Mouse (Mus musculus) heart, embryonic 12.5 days (tissue): ENCODE measurements around the gene Msi2. TPM values are rescaled to one million over a fixed set of nuclear protein-coding genes. Genes with fewer than 3 reads are reported as not detected.

Experiments used
- ATAC-seq: fragments of 200-750 bp; cut with Nextera tagmentation; 2 replicates; pipeline ENCODE4 v1.8.0; 2017; ENCODE audit warnings: moderate TSS enrichment, moderate library complexity; ENCODE audit not compliant: insufficient number of reproducible peaks, low FRiP score
- H3K27ac ChIP-seq: fragments of 300-500 bp; sonication (generic); 2 replicates; pipeline ENCODE4 v1.5.1; 2016; ENCODE audit warnings: mild to moderate bottlenecking, moderate library complexity; ENCODE audit not compliant: poor library complexity, severe bottlenecking
- H3K27me3 ChIP-seq: fragments of 300-500 bp; sonication (generic); replicated peaks from 2 replicates; pipeline ENCODE4 v1.6.1; 2016; ENCODE audit warnings: mild to moderate bottlenecking, moderate library complexity
- H3K36me3 ChIP-seq: fragments of 300-500 bp; sonication (generic); 2 replicates; pipeline ENCODE4 v1.6.1; 2016; ENCODE audit warnings: mild to moderate bottlenecking, moderate library complexity
- H3K4me1 ChIP-seq: fragments of 300-500 bp; sonication (generic); replicated peaks from 2 replicates; pipeline ENCODE4 v1.6.1; 2016; ENCODE audit warnings: mild to moderate bottlenecking
- H3K4me2 ChIP-seq: fragments of 300-500 bp; sonication (generic); 2 replicates; pipeline ENCODE4 v1.6.1; 2016; ENCODE audit warnings: mild to moderate bottlenecking, moderate library complexity
- H3K4me3 ChIP-seq: fragments of 300-500 bp; sonication (generic); 2 replicates; pipeline ENCODE4 v1.5.1; 2016; ENCODE audit warnings: mild to moderate bottlenecking
- H3K9ac ChIP-seq: fragments of 300-500 bp; sonication (generic); 2 replicates; pipeline ENCODE4 v1.6.1; 2016; ENCODE audit warnings: mild to moderate bottlenecking, moderate library complexity
- H3K9me3 ChIP-seq: fragments of 300-500 bp; sonication (generic); replicated peaks from 2 replicates; pipeline ENCODE4 v1.6.1; 2016; ENCODE audit warnings: mild to moderate bottlenecking, moderate library complexity
- WGBS: fragments of 180-500 bp; shearing (Covaris S2); methylation state at CpG from one replicate; pipeline ENCODE4 v1.1.7; 2016; 5-methylcytosine and 5-hydroxymethylcytosine counted together
- polyA plus RNA-seq: library from polyadenylated mRNA; unstranded; fragments of >200 nt; fragmentation: Nextera tagmentation; extraction: Ambion mirVana; gene quantifications from 2 replicates; pipeline ENCODE4 v1.2.1, GENCODE M21; 2016

The Msi2 gene
- polyA plus RNA-seq, 1 experiment from 2014 or later: 20.5 TPM

DNA sequence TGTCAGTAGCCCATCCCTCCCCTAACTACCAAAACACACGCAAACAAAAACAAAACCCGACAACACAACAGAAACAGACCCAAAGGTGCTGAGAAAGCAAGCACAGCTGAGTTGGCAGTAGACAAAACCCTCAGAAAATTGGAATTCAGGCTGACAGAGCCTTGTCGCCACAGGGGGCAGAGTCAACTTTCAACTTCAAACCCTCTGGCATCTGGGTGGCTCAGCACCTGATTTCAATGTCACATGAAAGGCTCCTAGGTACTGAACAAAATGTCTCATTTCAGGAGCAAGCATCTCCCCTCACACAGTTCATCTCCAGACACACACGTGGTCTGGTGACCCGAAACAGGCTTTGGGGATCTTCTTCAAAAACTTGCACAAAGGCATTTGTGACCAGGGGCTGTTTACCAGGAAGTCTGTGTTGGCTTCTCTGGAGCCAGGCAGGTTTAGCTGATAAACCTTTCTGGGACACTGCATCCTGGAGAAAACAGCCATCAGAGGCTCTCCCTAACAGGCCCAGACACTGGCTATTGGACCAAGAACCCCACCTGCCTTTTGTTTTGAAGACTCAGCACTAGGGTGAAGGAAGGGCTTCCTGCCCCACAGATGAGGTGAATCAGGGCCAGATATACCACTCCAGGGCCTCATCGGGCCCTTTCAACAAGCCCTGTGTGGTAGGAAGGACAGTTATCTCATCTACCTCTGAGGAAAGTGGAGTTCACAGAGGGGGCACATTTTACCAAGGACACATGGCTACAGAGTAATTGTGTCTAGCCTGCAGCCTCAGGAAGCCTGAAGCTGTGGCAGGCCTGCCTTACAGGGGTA is 168.0 kb downstream of the Msi2 start:
- H3K9ac ChIP-seq: peak overlapping the region; percentile 48; the same call in 1 of the 2 replicates
- H3K27ac ChIP-seq: peak overlapping the region; percentile 75
- WGBS: 45% methylated on average over 6 of the region's 6 CpGs
- peaks cover 89% of the 10 kb centered on the region for H3K4me1 ChIP-seq
- H3K27me3 ChIP-seq: no peaks in the 10 kb centered on the region
- ATAC-seq: no peak
- no peak overlapping the region for H3K4me3 ChIP-seq
- peak overlapping the region; percentile 2; the same call in 1 of the 2 replicates for H3K4me2 ChIP-seq
- H3K36me3 ChIP-seq: no peaks in the 10 kb centered on the region
- no peaks in the 10 kb centered on the region for H3K9me3 ChIP-seq

DNA sequence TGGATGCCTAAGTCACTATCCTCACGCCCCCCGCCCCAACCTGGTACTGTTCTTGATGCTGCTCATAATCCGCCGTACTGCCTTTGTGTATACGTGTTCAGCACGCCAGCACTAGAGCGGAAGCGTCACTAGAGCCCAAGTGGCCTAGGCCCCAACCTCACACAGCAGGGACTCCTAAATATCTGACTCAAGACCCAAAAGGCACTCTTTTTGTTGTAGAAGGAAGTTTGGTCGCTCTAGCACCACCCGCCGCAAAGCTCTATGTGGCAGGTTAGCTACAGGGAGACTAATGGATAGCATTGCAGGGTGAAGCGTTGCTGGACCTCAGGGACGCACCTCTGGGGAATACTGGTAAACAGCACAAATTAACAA is 168.8 kb downstream of the Msi2 start:
- Histone ChIP-seq H3K27ac (peak overlapping the region; percentile 35), H3K4me3 (no peak overlapping the region), H3K9me3 (no peaks in the 10 kb centered on the region), H3K4me2 (no peak overlapping the region), H3K4me1 (peaks cover 81% of the 10 kb centered on the region), H3K36me3 (no peaks in the 10 kb centered on the region), H3K27me3 (no peaks in the 10 kb centered on the region), H3K9ac (no peak overlapping the region)
- ATAC-seq: no peak
- WGBS: 92% methylated on average over 13 of the region's 13 CpGs

GRCm38 (mm10) chr11:88548832-88549528 is 169.3 kb downstream of the Msi2 start:
- no peak overlapping the region for H3K4me3 ChIP-seq
- ATAC-seq: no peak
- H3K27me3 ChIP-seq: no peaks in the 10 kb centered on the region
- no peak overlapping the region for H3K4me2 ChIP-seq
- 83% methylated on average over 6 of the region's 6 CpGs for WGBS
- no peaks in the 10 kb centered on the region for H3K36me3 ChIP-seq
- H3K9ac ChIP-seq: 0 out of 2 replicates have a peak overlapping the region, but pooled peaks have one; percentile 9
- H3K4me1 ChIP-seq: peaks cover 79% of the 10 kb centered on the region
- H3K27ac ChIP-seq: peak overlapping the region; percentile 49; the same call in 1 of the 2 replicates
- no peaks in the 10 kb centered on the region for H3K9me3 ChIP-seq

DNA sequence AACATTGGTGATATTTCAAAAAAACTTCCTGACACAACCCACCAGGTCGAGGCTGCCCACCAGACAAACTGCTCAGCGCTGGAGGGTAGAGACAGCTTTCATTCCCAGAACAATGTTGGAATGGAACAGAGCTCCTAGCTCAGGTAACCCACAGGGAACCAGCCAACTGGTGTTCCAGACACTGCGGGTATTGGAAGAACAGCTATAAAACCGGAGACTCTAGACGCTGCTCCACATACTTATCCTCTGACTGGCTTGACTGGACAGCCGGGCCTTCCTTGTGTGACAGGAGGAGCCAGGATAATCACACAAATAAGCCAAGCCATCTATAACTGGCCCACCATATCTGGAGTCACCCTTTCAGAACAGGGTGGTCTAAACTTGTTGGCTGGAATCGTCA is 169.9 kb downstream of the Msi2 start:
- H3K27ac ChIP-seq: peak overlapping the region; percentile 49; the same call in 1 of the 2 replicates

DNA sequence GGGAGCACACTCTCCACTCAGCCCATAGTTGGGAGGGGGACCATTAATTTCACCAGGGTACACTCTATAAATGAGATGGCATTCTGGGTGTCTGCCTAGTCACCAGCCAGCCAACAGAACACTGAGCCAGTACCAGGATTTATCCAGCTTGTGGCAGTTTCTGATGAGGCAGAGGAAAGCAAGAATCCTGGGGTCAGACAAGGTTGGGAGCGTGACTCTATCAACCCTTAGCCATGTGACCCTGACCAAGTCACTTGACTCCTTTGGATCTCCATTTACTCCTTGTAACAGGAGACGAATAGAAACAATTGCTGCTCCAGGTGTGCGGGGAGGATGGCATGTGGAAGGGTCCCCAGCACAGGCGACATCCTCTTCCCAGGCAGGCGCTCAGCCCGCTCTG is 174.5 kb downstream of the Msi2 start:
- H3K4me3 ChIP-seq: no peak overlapping the region
- H3K27me3 ChIP-seq: no peaks in the 10 kb centered on the region
- no peak overlapping the region for H3K9ac ChIP-seq
- H3K36me3 ChIP-seq: no peaks in the 10 kb centered on the region
- H3K9me3 ChIP-seq: no peaks in the 10 kb centered on the region
- no peak overlapping the region for H3K4me2 ChIP-seq
- no peak for ATAC-seq
- H3K4me1 ChIP-seq: peaks cover 75% of the 10 kb centered on the region
- no peak overlapping the region for H3K27ac ChIP-seq
- WGBS: 90% methylated on average over 6 of the region's 6 CpGs

More for the DNA sequence above, 169.9 kb downstream of the Msi2 start:
- WGBS: 61% methylated on average over 7 of the region's 7 CpGs
- Histone ChIP-seq H3K9ac (peak overlapping the region; percentile 9; the same call in 1 of the 2 replicates), H3K4me2 (no peak overlapping the region), H3K4me3 (no peak overlapping the region), H3K36me3 (no peaks in the 10 kb centered on the region), H3K4me1 (peaks cover 79% of the 10 kb centered on the region), H3K9me3 (no peaks in the 10 kb centered on the region), H3K27me3 (no peaks in the 10 kb centered on the region)
- ATAC-seq: no peak

DNA sequence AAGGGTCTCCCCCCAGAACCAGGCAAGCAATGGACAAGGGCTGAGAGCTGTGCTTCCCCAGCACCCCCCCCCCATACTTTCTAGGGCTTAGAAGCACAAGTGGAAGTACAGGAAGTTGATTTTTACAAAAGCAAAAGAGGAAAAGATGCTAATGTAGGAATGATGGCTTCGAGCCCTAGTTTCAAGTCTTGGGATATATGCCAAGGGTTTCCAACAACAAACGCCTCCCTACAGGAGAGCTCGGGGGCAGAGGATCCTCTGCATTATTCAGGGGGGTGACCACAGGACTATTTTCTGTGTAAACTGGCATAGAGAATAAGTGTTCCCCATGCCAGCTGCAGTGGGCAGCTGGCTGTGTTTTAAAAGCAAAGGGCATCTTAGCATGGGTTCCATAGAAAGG is 175.5 kb downstream of the Msi2 start:
- no peak overlapping the region for H3K27ac ChIP-seq
- 60% methylated on average over 3 of the region's 3 CpGs for WGBS
- no peak for ATAC-seq

DNA sequence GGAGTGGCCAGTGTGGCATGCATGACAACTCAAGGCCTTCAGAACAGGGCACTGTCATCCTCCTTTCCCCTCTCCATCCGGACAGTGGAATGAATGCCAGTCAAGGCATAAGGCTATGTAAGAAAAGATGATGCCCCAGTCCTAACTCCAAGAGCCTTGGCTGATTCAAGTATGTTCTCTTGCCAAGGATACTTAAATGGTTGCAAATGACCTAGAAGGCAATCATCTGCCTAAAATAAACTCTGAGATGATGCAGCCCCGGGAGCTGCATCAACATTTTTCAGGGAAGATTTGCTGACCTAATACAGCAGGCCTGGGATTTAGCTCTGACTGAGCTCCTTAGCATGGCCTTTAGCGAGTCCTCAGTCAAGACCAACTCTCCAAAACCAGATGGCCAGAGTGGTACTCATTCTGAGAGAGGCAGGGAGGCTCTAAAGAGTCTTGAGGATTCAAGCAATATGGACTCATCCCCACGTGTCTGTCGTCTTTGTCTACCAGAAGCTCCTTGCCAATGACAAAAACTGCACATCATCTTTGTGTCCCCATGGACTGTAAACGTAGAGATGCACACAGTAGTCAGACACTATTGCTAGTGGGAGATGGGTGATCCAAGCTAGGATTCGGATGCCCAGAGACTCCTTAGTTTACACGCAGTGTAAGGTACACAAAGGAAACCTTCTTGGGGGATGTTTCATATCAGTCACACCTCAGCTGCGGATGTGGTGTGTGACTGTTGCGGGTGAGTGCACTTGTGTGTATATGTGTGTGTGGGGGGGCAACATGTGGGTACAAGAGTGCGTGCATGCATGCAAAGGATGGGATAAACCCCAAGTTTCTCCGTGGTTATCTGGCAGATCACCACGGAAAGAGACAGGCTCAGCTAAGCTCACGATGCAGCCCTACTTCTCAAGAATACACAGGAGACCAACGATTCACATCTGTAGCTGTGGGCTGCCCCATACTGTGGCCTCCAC is 176.4 kb downstream of the Msi2 start:
- Histone ChIP-seq H3K4me2 (no peak overlapping the region), H3K9me3 (no peaks in the 10 kb centered on the region), H3K4me1 (peaks cover 75% of the 10 kb centered on the region), H3K27ac (no peak overlapping the region), H3K27me3 (no peaks in the 10 kb centered on the region), H3K9ac (no peak overlapping the region), H3K36me3 (no peaks in the 10 kb centered on the region), H3K4me3 (no peak overlapping the region)
- 83% methylated on average over 15 of the region's 15 CpGs for WGBS
- no peak for ATAC-seq

More for the DNA sequence above, 175.5 kb downstream of the Msi2 start:
- Histone ChIP-seq H3K4me3 (no peak overlapping the region), H3K36me3 (no peaks in the 10 kb centered on the region), H3K9ac (no peak overlapping the region), H3K4me2 (no peak overlapping the region), H3K9me3 (no peaks in the 10 kb centered on the region), H3K4me1 (peaks cover 75% of the 10 kb centered on the region), H3K27me3 (no peaks in the 10 kb centered on the region)

DNA sequence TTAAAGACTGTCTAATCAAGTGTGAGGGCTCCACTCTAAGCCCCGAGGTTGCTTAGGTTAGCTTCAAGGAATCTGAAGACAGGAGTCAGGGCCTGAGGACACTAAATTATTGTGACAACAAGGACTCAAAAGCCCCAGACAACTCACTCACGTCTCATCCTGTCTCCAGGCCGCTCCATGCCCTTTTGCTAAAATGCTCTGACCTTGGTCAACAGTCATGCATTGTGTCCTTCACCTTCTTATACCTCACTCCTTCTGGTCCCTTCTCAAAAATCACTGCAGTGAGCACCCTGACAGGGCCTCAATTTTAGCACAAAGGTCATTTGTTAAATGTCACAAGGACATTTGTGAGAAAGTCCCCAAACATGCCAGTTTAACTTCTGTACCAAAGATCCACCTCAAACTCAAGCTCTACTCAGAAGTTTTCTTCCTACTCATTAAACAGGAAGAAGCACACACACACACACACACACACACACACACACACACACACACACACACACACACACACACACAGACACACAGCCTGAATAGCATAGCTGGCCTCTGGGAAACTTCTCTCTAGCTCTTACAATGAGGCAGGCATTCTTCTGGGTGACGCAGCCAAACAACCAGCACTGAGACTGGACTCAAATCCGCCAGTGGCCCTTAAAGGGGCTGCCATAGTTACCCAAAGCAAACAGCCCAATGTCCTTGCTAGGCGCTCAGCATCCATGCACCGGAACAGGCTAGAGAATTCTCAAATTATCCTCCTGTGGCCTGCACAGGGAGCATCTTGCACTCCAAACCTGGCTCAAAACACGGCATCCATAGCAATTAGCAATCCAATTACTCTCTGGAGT is 178.5 kb downstream of the Msi2 start:
- Histone ChIP-seq H3K27ac (peak overlapping the region; percentile 70), H3K4me3 (no peak overlapping the region), H3K4me1 (peaks cover 91% of the 10 kb centered on the region), H3K9me3 (no peaks in the 10 kb centered on the region), H3K9ac (no peak overlapping the region), H3K4me2 (no peak overlapping the region), H3K36me3 (no peaks in the 10 kb centered on the region), H3K27me3 (no peaks in the 10 kb centered on the region)
- WGBS: 64% methylated on average over 8 of the region's 8 CpGs
- ATAC-seq: no peak

DNA sequence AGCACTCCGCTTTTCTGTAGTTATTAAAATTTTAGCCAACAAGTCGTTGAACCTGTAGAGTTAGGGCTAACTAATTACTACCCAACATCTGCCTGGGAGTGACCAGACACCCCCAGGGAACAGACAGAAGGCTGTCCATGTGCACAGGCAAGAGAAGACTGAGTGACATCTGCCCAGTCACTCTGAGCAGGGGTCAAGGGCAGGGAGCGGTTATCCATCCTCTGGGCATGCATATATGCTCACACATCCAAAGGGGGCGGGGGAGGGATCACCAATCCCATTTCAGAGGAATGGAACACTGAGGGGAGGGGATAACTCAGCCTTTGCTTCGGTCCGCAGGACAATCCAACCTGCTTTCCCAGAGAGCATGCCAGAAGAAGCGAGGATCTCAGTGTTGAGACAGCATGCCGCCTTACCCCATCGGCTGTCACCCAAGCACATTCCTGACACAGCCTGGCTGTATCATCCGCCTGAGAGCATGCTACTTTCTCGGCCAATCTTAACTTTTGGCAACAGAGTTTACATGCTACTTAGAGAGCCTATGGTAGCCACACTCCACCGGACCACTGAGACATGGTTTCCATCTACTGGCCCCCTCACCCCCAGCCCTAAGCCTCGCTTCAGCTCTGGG is 179.5 kb downstream of the Msi2 start:
- no peak overlapping the region for H3K4me3 ChIP-seq
- H3K4me1 ChIP-seq: peaks cover 94% of the 10 kb centered on the region
- H3K9ac ChIP-seq: 0 out of 2 replicates have a peak overlapping the region, but pooled peaks have one; percentile 46
- no peaks in the 10 kb centered on the region for H3K9me3 ChIP-seq
- WGBS: 61% methylated on average over 13 of the region's 13 CpGs
- no peak overlapping the region for H3K4me2 ChIP-seq
- peak; percentile 28; the same call in 1 of the 2 replicates for ATAC-seq
- no peaks in the 10 kb centered on the region for H3K27me3 ChIP-seq
- H3K36me3 ChIP-seq: no peaks in the 10 kb centered on the region
- H3K27ac ChIP-seq: peak overlapping the region; percentile 71
